Mouse (Mus musculus) retina, postnatal 1 day (tissue): ENCODE measurements at regions not wholly inside any gene's neighbourhood (a gene's known extent, or its start where the extent isn't known, plus 50 kb on each side); places are given as distances from the start of the nearest gene placed in this dataset.

Experiments used
- DNase-seq: peaks from one replicate; pipeline ENCODE4 v3.0.0-alpha.2; 2012

- DNase-seq: no peak
Measured at GRCm38 (mm10) chr19:48864151-48864740, 658.4 kb downstream of the Sorcs3 start.

GRCm38 (mm10) chr19:48871601-48872000 is 665.8 kb downstream of the Sorcs3 start:
- no peak for DNase-seq

GRCm38 (mm10) chr19:48881526-48882195 is 675.8 kb downstream of the Sorcs3 start:
- DNase-seq: no peak

- no peak for DNase-seq
Measured at GRCm38 (mm10) chr19:48908236-48908635, 702.4 kb downstream of the Sorcs3 start.

DNA sequence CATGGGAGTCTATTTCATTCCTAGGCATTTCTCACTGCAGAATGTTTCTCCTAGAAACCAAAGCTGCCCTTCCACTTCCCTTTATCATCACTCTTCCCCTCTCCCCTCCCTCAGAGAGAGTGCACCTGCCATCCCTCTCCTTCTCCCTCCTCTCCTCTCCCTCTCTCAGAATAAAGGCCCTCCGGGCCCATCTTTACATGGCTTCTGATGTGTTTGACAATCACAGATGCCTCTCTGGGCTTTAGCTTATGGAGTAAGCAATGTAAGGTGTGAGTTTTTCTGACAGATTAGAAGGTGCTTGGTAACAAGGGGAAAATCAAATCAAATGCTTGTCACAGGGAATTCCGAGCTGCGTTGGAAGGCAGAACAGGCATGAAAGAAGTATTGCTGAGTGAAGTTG is 707.2 kb downstream of the Sorcs3 start:
- DNase-seq: peak; percentile 71

DNA sequence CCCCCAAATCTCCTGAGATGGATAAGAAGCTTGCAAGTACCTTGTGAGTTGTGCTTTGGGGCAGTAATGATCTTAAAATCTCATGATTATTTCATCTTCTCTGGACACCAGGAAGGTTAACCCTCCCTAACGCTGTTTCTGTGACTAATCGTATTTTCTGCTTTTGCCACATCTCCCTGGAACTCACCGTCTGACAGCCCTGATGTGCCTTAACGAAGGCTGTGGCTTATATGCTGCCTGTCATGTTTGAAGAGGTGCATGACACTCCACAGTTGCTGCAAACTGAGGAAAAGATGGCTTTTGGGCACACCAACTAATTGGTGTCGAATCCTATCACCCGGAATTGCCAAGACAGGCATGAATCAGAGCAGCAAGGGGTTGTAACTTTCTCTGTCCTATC is 713.8 kb downstream of the Sorcs3 start:
- DNase-seq: peak; percentile 45

GRCm38 (mm10) chr19:48947646-48948045 is 741.8 kb downstream of the Sorcs3 start:
- DNase-seq: no peak
